Mouse (Mus musculus) ES-Bruce4 (cell line): ENCODE measurements around the gene Cyb5d2. TPM values are rescaled to one million over a fixed set of nuclear protein-coding genes. Genes with fewer than 3 reads are reported as not detected.

ENCODE experiments used
- H3K27ac ChIP-seq: 2 replicates; pipeline ENCODE4 v1.5.1; 2012; ENCODE audit warnings: low read length, inconsistent platforms; ENCODE audit not compliant: insufficient read depth
- H3K27me3 ChIP-seq: 2 replicates; pipeline ENCODE4 v1.6.1; 2012; ENCODE audit warnings: mild to moderate bottlenecking, low read length, inconsistent platforms; ENCODE audit not compliant: control insufficient read depth, poor library complexity, insufficient read depth, severe bottlenecking
- H3K36me3 ChIP-seq: 2 replicates; pipeline ENCODE4 v1.6.1; 2012; ENCODE audit warnings: inconsistent platforms, mild to moderate bottlenecking, low read length, moderate library complexity; ENCODE audit not compliant: control insufficient read depth, poor library complexity, insufficient read depth, severe bottlenecking
- H3K4me1 ChIP-seq: one replicate; pipeline ENCODE4 v1.8.1; 2011; ENCODE audit warnings: low read length; ENCODE audit not compliant: control insufficient read depth, insufficient read depth
- H3K4me3 ChIP-seq: 2 replicates; pipeline ENCODE4 v1.5.1; 2011; ENCODE audit warnings: low read depth, mild to moderate bottlenecking, low read length
- H3K9ac ChIP-seq: 2 replicates; pipeline ENCODE4 v1.6.1; 2012; ENCODE audit warnings: low read depth, mild to moderate bottlenecking, inconsistent platforms; ENCODE audit not compliant: poor library complexity, severe bottlenecking
- H3K9me3 ChIP-seq: replicated peaks from 2 replicates; pipeline ENCODE4 v1.6.1; 2012; ENCODE audit warnings: mild to moderate bottlenecking, low read length, inconsistent platforms; ENCODE audit not compliant: control insufficient read depth, poor library complexity, insufficient read depth, severe bottlenecking
- CTCF ChIP-seq: IDR thresholded peaks from one replicate; pipeline ENCODE4 v1.8.1; 2011; ENCODE audit warnings: low read depth, low read length
- EP300 ChIP-seq: IDR thresholded peaks from 2 replicates; pipeline ENCODE4 v1.6.1; 2011; ENCODE audit warnings: low read depth, low read length; ENCODE audit not compliant: insufficient read depth
- POLR2A ChIP-seq: IDR thresholded peaks from one replicate; pipeline ENCODE4 v1.8.1; 2011; ENCODE audit warnings: low read length; ENCODE audit not compliant: insufficient read depth
- polyA plus RNA-seq: library from polyadenylated mRNA; stranded (reverse); fragments of >200 nt; gene quantifications from 2 replicates; pipeline ENCODE4 v1.2.4, GENCODE M21; 2011; ENCODE audit warnings: low read depth; ENCODE audit not compliant: missing spikeins, insufficient read depth, insufficient read length

Cyb5d2 gene
- polyA plus RNA-seq, 1 experiment, result 7.5 TPM

DNA sequence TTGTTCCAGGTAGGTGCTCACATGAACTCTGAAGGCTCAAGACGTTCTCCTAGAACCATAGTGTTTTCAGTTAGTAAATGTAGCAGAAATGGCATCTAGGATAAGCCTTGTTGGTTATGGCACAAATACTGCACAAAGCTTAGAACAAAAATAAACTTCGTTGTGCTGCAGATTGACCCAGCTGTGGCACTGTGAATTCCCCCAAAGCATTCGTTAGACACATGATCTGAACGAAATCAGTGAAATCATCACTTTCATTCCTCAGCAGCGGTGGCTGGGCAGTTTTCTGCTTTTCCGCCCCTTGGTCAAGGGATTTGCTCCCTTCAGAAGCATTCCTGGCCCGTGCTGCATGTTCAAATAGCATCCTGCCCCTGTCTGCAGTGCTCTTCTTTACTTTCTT, 22.1 kb upstream of the Cyb5d2 start:
- Histone ChIP-seq H3K9ac (no peak overlapping the region), H3K9me3 (no peaks in the 10 kb centered on the region)
- no peak for TF ChIP-seq EP300
- no peak for TF ChIP-seq CTCF
- TF ChIP-seq POLR2A, result no peak

DNA sequence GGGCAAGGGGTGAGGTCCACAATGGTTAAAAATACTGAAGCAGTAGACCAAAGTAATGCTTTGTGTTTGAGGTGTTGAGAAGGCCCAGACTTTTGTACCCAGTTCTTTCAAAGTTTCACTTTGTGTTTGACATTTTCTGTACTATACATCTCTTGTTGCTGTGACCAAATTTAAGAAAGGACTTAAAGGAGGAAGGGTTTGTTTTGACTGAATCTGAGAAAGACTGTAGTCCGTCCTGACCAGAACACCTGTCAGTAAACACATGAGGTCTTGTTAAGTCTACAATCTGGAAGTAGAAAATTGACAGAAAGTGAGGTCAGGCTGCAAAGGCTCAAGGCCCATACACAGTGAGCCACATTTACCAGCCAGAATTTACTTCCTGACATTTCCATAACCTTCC, 20.9 kb upstream of the Cyb5d2 start:
- TF ChIP-seq CTCF, result no peak
- no peak for TF ChIP-seq EP300
- no peak for TF ChIP-seq POLR2A
- Histone ChIP-seq H3K4me3 (no peak overlapping the region), H3K4me1 (no peaks in the 10 kb centered on the region), H3K9ac (no peak overlapping the region), H3K9me3 (no peaks in the 10 kb centered on the region), H3K27ac (no peak overlapping the region), H3K36me3 (no peaks in the 10 kb centered on the region), H3K27me3 (no peaks in the 10 kb centered on the region)

More for the DNA sequence above, 22.1 kb upstream of the Cyb5d2 start:
- no peak overlapping the region for H3K4me3 ChIP-seq
- no peaks in the 10 kb centered on the region for H3K27me3 ChIP-seq
- H3K4me1 ChIP-seq, result no peaks in the 10 kb centered on the region
- H3K27ac ChIP-seq, result no peak overlapping the region
- no peaks in the 10 kb centered on the region for H3K36me3 ChIP-seq

DNA sequence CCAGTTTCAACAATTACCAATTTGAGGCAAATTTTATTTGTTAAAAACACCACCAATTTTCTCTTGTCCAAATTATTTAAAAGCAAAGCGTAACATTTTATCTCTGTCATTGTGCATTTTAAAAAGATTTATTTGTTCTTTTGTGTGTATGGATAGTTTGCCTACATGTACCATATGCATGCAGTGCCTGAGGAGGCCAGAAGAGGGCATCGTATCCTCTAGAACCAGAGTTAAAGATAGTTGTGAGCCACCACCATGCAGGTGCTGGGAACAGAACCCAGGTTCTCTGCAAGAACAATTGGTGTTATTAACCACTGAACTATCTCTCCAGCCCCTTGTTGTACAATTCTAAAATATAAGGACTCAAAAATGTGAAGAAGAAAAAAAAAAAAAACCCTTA, 18.2 kb upstream of the Cyb5d2 start:
- Histone ChIP-seq H3K4me3 (no peak overlapping the region), H3K4me1 (no peaks in the 10 kb centered on the region), H3K9me3 (no peaks in the 10 kb centered on the region), H3K27me3 (no peaks in the 10 kb centered on the region), H3K9ac (no peak overlapping the region), H3K36me3 (no peaks in the 10 kb centered on the region), H3K27ac (no peak overlapping the region)
- TF ChIP-seq POLR2A (no peak), EP300 (no peak), CTCF (peak; percentile 37)

DNA sequence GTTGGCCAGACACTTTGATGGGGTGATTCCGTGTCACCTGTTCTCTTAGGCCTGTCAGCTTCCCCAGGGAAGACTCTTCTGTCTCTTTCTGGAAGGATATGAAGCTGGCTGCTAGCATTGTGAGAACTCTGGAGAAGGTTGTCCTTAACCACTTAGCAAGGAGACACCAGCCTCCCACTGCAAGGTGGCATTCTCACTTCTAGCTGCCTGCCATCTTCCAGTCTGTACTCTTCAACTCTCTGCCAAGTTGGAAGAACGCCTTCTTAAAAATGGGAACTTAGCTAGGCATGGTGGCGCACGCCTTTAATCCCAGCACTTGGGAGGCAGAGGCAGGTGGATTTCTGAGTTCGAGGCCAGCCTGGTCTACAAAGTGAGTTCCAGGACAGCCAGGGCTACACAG, 17.7 kb upstream of the Cyb5d2 start:
- Histone ChIP-seq H3K36me3 (no peaks in the 10 kb centered on the region), H3K27ac (no peak overlapping the region), H3K9ac (no peak overlapping the region), H3K4me3 (no peak overlapping the region), H3K4me1 (no peaks in the 10 kb centered on the region), H3K9me3 (no peaks in the 10 kb centered on the region), H3K27me3 (no peaks in the 10 kb centered on the region)
- TF ChIP-seq POLR2A (no peak), EP300 (no peak), CTCF (no peak)

DNA sequence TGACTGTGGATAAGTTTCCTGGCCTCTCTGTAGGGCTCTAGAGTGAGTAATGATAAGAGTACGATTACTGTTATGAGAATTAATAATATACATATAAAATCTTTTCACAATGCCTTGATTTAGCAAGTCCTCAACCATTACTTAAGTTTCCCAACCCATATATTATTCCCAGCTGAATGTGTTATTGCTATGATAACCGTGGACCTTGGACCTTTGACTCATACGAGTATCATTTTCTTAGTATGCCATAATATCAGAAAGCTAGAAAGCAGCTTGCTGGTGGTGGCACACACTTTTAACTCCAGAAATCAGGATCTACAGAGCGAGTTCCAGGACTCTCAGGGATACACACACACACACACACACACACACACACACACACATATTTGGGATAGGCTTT, 12.1 kb upstream of the Cyb5d2 start:
- no peak overlapping the region for H3K27ac ChIP-seq
- TF ChIP-seq EP300 (no peak), POLR2A (no peak), CTCF (no peak)
- H3K4me1 ChIP-seq, result no peaks in the 10 kb centered on the region
- no peaks in the 10 kb centered on the region for H3K9me3 ChIP-seq
- no peaks in the 10 kb centered on the region for H3K27me3 ChIP-seq
- no peaks in the 10 kb centered on the region for H3K36me3 ChIP-seq
- no peak overlapping the region for H3K4me3 ChIP-seq
- no peak overlapping the region for H3K9ac ChIP-seq

DNA sequence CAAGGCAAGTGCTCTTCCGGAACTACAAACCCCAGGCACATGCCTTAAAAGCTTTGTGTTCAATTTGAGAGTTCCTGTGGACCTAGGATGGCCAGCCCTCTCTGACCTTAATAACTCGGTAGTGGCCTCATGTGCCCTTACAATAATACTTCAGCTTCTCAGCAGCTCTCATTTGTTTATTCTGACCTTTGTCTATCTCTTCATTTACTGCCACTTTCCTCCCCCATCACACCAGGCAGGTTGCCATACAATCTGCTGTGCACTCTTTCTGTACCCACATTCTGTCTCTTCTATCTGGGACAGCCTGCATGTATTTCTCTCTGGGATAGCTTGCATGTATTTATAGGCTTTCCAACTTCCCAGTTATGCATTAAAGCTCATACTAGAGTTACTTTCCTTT, 10.6 kb upstream of the Cyb5d2 start:
- TF ChIP-seq POLR2A, result no peak
- Histone ChIP-seq H3K4me1 (no peaks in the 10 kb centered on the region), H3K9ac (no peak overlapping the region), H3K9me3 (no peaks in the 10 kb centered on the region), H3K27ac (no peak overlapping the region), H3K27me3 (no peaks in the 10 kb centered on the region), H3K36me3 (no peaks in the 10 kb centered on the region), H3K4me3 (no peak overlapping the region)

DNA sequence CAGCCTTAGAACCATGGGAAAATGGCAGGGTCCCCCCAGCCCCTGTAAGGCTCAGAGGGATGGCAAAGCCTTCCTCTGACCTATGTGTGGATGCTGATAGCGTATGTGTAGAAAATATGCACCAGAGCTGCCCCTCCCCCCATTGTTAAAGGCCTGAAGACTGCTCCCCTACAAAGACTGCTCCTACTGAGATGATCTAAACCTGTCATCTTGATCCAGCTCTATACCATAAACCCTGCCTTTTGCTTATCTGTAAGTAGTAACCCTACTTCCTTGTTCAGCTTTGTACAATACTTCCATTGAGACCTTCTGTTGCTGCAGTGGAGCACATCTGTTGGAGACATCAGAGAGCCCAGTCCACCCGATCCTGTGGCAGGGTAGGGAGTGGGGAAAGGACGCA, 9.3 kb upstream of the Cyb5d2 start:
- H3K36me3 ChIP-seq, result no peaks in the 10 kb centered on the region
- no peaks in the 10 kb centered on the region for H3K27me3 ChIP-seq
- TF ChIP-seq EP300, result no peak
- TF ChIP-seq CTCF, result no peak
- no peak for TF ChIP-seq POLR2A
- H3K9me3 ChIP-seq, result no peaks in the 10 kb centered on the region
- H3K27ac ChIP-seq, result no peak overlapping the region
- no peak overlapping the region for H3K9ac ChIP-seq
- no peak overlapping the region for H3K4me3 ChIP-seq
- H3K4me1 ChIP-seq, result no peaks in the 10 kb centered on the region
